Mouse (Mus musculus): Measurements from ENCODE around the gene Gm9803.
"Not testable (repeated sequence)": the region's sequence is repeated elsewhere in the genome, so short reads cannot be mapped to it uniquely, and the experiment has no call there.

The Gm9803 gene

DNA sequence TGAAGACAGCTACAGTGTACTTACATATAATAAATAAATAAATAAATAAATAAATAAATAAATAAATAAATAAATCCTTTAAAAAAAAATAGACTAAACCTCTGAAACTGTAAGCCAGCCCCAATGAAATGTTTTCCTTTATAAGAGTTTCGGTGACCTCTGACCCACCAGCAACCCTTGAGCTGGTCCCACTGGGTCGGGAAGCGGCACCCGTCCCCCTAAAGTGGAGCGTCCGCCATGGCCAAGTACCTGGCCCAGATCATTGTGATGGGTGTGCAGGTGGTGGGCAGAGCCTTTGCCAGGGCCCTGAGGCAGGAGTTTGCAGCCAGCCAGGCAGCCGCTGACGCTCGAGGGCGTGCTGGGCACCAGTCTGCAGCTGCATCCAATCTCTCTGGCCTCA, at the start of gene Gm9803:
TSS of gene Gm9803 (plus strand) at position 154 of the 400 bp plus-strand sequence.
- not testable (repeated sequence) for DNase-seq (ENCODE audit: low read depth)

DNA sequence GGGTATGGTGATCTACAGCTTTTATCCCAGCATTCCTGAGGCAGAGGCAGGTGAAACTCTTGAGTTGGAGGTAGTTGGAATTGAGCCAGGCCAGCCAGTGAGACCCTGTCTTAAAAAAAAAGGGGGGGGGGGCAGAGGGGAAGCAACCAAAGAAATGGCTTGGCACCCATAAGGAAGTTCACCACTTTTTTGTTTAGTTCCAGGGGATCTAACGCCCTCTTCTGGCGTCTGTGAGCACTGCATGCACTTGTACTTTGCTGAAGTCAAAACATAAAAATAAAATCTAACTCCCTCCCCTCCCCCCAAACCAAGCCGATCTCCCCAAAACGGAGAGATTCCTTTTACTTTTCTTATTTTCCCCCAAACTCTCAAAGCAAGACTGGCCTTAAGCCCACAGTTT, 48.5 kb upstream of the Gm9803 start:
- DNase-seq (ENCODE audit: low read depth), result peak; percentile 77

DNA sequence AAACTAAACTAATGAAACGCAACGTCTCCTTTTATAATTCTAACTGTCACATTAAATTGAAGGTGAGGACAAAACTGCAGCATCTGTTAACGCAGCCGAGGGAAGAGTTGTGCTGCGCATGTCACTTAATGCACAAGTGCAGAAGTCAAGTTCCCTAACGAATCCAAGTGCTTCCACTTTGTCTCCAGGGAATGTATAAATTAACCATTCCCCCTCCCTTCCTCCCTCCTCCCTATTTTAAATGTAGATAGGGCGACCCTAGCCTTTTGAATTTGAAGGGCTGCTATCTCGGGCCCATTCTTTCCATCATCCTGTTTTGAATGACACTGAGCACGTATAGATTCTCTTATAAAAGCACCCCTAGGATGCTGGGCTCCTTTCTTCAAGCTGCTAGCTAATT, 46.4 kb upstream of the Gm9803 start:
- no peak for DNase-seq (ENCODE audit: low read depth)

DNA sequence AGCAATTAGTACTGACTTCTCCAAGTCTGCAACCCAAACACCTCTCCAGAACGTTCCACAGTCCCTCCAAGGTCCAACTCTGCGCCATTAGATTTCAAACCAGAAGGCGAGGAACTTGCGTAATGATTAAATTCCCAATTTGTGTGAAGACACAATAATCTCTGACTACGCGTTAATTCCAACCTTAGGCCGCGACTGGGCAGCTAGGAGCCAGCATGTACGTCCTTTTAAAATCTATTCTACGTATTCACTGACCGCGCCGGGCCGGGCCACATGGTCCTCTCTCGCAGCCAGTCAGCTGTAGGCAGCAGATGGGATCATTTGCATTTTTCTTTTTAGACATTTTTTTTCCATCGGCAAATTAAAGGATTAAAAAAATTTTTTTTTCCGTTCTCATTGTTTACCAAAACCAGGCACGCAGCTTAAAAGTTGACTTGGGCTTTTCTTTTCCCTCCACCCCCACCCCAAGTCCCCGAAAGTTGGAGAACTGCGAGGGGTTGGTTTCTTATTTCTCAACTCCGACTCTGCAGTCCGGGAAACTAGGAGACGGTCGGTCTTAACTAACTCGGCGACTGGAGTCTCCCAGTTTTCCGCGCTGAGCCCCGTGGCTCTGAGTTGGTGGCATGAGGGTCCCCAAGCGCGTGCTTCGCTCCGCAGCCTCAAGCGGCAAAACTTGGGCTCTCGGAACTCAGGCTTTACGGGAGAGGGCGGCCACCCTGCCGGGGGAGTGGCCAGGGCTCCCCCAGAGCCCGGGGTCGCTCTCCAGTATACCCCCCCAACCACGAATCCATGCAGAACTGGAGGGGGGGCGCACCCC, 45.8 kb upstream of the Gm9803 start:
- peak; percentile 90 for DNase-seq (ENCODE audit: low read depth)

DNA sequence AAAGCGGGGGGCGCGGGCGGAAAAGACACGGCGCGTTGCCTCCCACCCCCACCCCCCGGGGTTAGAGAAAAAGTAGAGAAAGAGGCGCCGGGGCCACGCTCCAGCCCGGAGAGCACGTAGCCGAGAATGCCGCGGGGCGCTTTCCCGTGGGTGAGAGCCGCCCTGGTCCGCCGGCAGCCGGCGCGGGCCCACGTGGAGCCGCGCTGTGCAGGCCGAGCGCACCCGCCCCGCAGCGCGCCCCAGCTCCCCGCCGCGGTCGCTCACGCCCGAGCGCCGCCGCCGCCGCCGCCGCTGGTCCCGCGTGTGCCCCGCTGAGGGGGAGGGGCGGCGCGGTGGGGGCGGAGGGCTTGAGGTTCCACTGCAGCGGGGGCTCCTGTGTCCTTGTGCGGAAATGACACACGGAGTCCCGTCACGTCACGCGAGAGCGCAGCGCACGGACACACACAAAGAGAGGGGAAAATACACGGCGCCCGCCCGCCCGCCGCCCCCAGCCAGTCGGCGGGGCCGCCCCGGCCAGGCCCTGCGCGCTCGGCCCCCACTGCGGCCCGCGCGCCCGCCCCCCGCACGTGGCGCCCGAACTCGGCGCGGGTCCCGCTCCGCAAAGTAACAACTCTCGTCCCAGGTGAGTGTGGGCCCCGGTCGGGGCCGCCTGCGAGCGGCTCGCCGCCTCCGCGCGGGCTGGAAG, 45.0 kb upstream of the Gm9803 start, which contains the start of gene Bend3:
TSS of gene Bend3 (plus strand) at position 81 of the 685 bp plus-strand sequence.
- peak; percentile 63 for DNase-seq (ENCODE audit: low read depth)

DNA sequence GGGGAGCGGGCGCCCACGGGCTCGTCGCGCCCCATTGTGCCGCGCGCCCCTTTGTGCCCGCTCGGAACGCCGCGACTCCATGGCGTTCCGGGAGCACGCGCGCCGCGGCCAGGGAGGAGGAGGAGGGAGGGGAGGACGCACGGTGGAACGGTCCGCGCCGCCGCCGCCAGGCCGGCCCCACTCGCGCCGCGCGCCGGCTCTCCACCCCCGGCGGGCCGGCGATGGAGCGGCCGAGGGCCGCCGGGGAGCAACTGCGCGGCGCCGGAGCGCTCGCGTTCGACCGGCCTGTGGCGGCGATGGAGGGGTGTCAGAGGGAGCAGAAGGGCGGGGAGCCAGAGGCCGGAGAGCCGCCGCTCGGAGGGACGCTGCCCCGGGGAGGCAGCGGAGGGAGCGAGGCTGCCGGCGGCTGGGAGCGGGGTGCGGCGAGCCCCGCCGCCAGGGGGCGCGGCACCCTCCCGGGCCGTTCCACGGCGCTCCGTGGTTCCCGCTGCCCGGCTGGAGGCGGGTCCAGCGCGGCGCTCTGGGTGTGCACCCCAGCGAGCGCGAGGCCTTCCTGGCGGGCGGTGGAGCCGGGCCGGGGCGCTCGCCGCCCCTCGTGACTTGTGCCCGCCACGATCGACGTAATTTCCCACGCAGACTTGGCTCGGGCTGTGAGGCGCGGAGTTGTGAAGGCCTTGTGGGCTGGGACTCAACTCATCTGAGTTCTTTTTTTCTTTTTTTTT, 44.3 kb upstream of the Gm9803 start:
- peak; percentile 76 for DNase-seq (ENCODE audit: low read depth)

DNA sequence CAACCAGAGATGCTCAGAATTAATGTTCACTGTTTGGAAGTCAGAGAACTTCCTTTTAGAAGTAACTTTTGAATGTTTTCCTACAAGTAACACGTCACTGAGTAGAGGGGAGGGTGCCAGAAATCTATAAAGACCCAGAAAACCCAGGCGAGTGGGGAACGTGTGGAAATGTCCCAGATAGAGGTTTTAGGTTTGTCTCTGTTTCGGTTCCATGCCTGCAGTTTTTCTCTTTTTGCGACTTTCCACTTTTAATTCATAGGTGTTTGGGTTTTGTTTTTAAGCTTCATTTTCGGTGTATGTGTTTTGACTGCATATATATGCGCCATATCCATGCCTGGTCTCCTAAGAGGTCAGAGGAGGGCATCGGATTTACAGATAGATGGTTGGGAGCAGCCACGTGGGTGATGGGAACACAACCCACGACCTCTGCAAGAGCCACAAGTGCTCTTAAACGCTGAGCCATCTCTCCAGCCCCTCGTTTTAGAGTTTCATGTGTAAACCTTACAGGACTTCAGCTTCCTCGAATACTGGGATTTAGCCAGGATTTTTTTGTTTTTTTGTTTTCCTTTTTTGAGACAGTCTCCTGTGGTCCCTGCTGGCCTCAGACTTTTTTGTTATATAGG, 43.5 kb upstream of the Gm9803 start:
- peak; percentile 30 for DNase-seq (ENCODE audit: low read depth)

DNA sequence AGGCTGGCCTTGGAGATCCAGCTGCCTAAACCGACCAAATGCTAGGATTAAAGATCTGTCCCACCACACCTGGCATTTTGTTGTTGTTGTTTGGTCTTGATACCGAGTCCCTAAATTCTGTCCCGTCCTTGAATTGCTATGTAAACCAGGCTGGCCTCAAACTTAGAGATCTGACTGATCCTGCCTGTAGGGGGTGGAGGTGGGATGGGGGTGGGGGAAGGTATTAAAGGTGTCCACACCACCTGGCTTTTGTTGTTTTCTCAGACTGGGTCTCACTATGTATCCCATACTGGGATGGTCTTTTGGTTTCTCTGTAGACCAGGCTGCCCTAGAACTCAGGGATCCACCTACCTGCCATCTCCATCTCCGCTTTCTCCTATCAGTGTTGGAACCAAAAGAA, 42.7 kb upstream of the Gm9803 start:
- no peak for DNase-seq (ENCODE audit: low read depth)

DNA sequence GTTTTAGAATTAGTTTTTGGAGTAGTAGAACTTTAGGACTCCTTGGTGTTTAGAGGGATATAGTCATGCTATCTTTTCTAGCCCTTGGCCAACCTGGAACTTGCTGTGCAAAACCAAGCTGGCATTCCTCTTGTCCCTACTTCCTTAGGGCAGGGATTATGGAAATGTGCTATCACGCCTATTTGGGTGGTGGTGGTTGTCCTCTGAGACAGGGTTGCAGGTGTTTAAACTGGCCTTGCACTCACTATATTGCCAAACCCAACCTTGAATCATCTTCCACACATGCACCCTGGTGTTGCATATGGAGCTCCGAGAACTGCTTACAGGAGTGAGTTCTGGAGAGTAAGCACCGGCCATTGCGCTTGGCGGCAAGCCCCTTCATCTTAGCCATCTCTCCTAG, 41.9 kb upstream of the Gm9803 start:
- no peak for DNase-seq (ENCODE audit: low read depth)

DNA sequence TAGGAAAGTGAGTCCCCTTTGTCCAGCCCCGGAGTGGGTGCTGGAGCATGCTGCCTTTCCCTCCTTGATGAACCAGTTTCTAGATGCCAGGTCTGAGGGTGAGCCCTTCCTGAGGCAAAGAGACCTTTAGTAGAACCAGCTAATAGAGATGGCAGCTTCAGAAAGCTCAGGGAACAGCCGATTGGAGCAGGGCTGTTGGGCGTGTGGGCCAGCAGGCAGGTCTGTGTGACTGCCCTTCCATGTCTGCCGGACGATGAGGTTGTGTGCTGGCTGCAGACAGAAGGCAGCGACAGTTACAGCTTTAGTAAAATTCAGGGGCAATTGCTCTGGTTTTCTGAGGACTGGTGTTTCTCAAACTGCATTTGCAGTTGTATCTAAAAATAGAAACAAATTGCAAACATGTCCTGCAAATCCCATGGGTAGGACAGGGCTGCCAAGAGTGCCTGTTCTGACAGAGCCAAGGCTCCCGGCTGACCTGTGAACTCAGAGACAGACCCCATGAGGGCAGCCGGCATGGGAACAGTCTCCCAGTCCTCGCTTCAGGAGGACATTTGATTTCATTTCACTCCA, 40.4 kb upstream of the Gm9803 start:
- no peak for DNase-seq (ENCODE audit: low read depth)

DNA sequence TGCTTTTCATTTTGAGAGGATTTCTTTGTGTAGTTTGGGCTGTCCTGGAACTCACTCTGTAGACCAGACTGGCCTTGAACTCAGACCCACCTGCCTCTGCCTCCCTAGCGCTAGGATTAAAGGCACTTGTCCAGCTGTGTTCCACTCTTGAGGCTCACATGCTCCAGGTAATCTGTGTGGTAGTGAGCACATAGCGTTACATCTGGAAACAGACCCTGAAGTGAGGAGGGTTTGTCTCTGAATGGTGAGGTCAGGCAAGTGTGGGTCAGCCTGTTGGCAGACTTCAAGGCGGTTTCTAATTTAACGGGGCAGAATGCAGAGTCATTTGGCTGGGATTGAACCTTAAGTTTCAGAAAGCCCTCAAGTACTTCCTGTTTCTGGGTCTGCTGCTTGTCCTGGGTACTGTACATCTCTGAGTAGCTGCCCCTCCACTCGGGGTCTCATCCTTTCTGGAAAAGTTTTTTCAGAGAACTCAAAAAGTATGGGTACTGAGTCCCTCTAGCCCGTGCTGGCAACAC, 38.1 kb upstream of the Gm9803 start:
- peak; percentile 42 for DNase-seq (ENCODE audit: low read depth)

DNA sequence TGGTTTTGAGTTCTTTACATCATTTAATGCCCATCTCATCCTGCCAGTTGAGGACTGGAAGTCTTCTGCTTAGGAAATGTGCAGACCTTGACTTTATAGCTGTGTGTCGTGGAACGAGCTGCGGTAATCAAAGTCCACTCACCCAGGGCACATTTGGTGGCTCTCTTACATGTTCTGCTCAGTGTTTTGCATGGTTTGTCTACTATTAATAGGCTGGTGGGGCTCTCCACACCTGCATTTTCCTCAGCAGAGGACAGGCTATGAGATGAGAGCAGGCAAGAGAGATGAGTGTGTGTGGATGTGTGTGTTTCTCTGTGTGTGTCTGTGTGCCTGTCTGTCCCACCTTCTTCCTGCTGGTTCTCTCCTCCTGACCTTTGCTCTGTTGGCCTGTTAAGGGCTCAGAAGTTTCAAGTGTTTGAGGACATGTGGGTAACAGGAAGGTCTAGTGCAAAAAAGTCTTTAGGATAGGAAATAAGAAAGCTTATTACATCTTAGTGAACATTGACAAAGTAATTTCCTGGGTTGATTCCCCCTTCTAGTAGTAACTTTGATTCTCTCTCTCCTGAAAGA, 36.4 kb upstream of the Gm9803 start:
- no peak for DNase-seq (ENCODE audit: low read depth)

DNA sequence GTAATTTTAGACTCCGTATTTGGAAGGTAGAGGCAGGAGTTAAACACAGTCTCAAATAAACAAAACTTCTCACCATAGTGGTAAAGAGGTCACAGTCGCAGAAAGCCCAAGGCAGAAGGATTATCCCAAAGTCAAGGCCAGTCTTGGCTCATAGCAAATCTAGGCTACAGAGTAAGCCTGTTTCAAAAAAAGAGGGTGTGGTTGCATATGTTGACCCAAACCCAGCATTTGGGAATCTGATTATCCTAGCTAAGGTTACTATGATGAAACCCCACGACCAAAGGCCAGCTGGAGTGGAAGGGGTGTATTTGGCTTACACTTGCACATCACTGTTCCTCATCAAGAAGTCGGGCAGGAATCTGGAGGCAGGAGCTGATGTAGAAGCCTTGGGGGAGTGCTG, 35.6 kb upstream of the Gm9803 start:
- no peak for DNase-seq (ENCODE audit: low read depth)

DNA sequence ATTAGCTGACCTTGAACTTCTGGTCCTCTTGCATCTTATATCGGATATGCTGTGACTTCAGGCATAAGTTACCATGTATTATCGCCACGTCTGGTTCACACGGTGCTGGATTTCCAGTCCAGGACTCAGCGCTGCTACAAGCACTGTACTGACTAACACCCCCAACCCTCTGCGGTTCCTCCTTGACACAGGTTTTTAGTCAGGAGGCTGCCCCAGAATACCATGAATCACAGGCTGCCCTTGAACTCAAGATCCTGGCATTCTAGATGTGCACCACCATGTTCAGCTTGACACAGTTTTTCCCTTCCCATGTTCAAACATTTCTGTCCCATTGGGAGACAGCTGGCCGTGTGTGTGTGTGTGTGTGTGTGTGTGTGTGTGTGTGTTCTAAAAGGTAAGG, 34.7 kb upstream of the Gm9803 start:
- no peak for DNase-seq (ENCODE audit: low read depth)

DNA sequence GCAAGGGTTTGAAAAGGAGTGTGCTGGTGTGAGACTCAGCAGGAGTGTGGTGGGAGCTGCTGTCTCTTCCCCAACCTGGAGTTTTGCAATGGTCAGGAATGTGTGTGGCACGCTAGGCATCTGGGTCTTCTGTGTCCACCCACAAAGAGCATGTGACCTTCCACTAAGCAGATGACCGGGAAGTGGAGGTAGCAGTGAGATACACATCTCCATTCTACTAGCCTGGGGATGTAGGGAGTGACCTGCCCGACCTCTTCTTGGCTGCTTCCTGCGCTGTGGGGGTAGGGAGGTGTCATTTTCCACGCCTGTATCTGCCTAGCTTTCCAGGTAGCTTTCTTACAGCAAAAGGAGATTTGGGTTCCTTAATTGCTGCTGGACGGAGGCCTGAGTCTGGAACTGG, 34.3 kb upstream of the Gm9803 start:
- DNase-seq (ENCODE audit: low read depth), result no peak

DNA sequence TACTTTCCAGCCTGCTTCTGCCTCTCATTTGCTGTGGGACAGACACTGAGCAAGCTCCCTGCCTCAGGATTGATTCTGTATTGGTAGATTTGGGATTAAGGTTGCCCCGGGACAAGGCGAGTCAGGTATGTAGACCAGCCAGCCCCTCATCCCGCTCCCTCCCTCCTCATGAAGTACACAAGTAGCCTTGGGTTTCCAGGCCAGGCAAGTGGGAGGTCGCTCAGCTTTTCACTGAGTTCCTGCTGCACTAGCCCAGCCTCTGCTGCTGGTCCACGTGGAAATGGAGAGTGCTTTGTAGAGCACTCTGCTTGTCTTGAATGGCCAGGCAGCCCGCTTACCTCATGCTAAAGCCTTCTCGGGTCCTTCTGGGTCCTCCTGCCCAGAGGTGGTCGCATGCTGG, 33.9 kb upstream of the Gm9803 start:
- DNase-seq (ENCODE audit: low read depth), result no peak

DNA sequence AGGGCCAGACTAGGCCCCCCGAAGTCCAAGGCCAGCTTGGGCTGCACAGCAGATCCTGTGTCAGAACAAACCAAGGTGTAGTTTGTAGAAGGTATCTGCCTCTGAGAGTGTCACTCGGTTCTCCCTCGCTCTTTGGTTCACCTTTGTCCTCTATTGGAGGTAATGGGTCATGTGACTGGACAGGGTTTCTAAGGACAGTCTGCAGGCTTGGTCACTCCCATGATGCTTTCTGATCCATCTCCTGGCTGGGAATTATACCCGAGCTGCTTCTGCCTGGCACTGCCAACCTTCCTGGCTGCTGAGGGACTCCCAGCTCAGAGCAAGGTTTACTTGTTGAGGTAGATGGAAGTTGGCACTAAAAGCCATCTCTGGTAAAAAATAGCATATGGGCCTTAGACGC, 33.0 kb upstream of the Gm9803 start:
- no peak for DNase-seq (ENCODE audit: low read depth)

DNA sequence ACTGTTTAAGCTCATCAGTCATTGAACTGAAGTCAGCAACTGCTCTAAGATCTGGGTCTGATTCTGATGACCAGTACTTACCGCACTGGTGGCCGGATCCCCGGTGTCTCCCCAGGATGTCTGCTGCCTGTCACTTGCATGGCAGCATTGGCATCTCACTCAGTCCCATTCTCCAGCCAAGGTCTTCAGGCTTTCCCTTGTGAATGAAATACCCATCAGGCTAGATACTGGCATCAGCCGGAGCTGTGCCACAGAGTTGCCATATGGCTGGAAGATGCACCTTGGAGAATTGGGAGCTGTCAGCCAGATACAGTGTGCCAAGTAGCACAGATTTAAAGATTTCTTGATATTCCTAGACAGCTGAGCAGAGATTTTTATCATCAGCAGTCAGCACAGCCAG, 21.3 kb upstream of the Gm9803 start:
- no peak for DNase-seq (ENCODE audit: low read depth)

DNA sequence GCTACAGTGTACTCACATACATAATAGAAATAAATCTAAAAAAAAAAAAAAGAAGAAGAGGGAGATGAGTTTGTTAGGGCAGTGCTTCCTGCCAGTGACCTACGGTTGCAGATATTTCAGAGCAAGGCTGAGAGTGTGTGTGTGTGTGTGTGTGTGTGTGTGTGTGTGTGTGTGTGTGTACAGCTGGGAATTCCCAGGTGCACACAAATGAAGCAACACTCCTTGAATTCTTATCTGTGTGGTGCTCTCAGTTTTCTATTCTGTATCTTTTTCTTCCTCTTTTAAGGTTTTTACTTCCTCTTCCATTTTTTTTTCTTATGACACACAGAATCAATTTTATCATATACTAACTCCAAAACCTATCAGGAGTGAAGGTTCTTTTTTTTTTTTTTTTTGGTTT, 19.6 kb upstream of the Gm9803 start:
- peak; percentile 10 for DNase-seq (ENCODE audit: low read depth)

DNA sequence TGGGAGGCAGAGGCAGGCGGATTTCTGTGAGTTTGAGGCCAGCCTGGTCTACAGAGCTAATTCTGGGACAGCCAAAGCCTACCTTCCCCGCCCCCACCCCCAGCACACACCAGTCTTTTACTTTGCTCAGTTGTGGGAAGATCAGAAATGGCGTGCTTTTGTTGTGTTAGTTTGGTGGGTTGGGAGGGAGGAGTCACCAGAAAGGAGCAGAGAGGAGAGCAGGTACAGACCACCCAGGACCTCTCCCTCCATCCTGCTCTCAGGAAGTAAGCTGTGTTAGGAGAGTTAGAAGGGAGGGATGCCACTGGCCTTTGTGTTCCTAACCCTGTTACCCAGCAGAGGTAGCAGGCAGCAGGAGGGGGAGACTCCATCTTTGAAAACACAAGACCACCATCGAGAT, 16.8 kb upstream of the Gm9803 start:
- no peak for DNase-seq (ENCODE audit: low read depth)

DNA sequence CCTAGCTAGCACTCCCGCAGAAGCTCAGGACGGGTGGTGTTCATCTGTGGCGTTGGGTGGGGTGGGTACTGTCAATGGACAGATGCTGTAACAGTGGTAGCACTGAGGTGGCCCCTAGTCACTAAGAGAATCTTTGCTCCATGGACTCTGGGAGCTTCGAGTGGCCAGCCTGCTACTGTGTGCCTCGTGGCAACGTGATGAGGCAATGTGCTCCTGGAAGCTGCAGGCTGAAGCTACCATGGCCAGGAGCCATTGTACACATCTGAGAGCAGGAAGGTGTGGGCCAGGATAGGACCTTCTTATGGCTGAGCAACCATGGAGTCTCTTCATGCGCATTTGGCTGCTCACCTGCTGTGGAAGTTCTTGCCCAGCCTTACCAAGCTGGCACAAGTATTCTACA, 14.7 kb upstream of the Gm9803 start:
- no peak for DNase-seq (ENCODE audit: low read depth)

DNA sequence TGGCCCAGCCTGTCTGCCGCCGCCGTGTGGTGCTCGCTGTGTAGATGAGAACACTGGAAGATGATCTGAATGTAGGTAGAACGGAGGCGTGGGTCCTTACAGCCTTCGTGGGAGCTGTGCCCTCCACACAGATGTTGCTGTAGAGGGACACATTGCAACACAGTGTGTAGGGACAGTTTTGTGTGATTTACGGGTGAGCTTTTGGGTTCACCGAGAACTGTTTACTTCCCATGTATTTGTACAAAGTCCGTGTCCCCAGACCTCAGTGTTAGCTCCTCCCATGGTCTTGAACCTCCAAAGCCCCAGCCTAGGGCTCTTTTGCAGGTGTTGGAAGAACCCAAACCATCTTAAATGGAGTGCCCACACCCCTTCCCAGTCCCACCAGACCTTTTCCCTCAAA, 10.9 kb upstream of the Gm9803 start:
- no peak for DNase-seq (ENCODE audit: low read depth)

Data from 416B (cell line).